Mouse (Mus musculus) liver, embryonic 13.5 days (tissue): ENCODE measurements at regions not wholly inside any gene's neighbourhood (a gene's known extent, or its start where the extent isn't known, plus 50 kb on each side); places are given as distances from the start of the nearest gene placed in this dataset.

Experiments
- ATAC-seq: fragments of 200-750 bp; cut with Nextera tagmentation; 2 replicates; pipeline ENCODE4 v1.8.0; 2017; ENCODE audit warnings: low read depth, mild to moderate bottlenecking, moderate number of reproducible peaks, moderate library complexity
- DNase-seq: peaks from one replicate; pipeline ENCODE4 v3.0.0; 2022
- H3K27ac ChIP-seq: fragments of 300-500 bp; sonication (generic); 2 replicates; pipeline ENCODE4 v1.5.1; 2015; ENCODE audit warnings: moderate library complexity, mild to moderate bottlenecking, inconsistent platforms
- H3K27me3 ChIP-seq: fragments of 300-500 bp; sonication (generic); 2 replicates; pipeline ENCODE4 v1.6.1; 2015; ENCODE audit warnings: mild to moderate bottlenecking, inconsistent platforms
- H3K36me3 ChIP-seq: fragments of 300-500 bp; sonication (generic); 2 replicates; pipeline ENCODE4 v1.6.1; 2015; ENCODE audit warnings: mild to moderate bottlenecking, inconsistent platforms
- H3K4me1 ChIP-seq: fragments of 300-500 bp; sonication (generic); replicated peaks from 2 replicates; pipeline ENCODE4 v1.6.1; 2015; ENCODE audit warnings: inconsistent platforms
- H3K4me2 ChIP-seq: fragments of 300-500 bp; sonication (generic); 2 replicates; pipeline ENCODE4 v1.6.1; 2015; ENCODE audit warnings: inconsistent platforms, mild to moderate bottlenecking, moderate library complexity
- H3K4me3 ChIP-seq: fragments of 300-500 bp; sonication (generic); replicated peaks from 2 replicates; pipeline ENCODE4 v1.5.1; 2015; ENCODE audit warnings: mild to moderate bottlenecking, inconsistent platforms
- H3K9ac ChIP-seq: fragments of 300-500 bp; sonication (generic); 2 replicates; pipeline ENCODE4 v1.6.1; 2015; ENCODE audit warnings: mild to moderate bottlenecking, inconsistent platforms
- H3K9me3 ChIP-seq: fragments of 300-500 bp; sonication (generic); replicated peaks from 2 replicates; pipeline ENCODE4 v1.6.1; 2016; ENCODE audit warnings: inconsistent platforms
- WGBS: fragments of 180-500 bp; shearing (Covaris S2); methylation state at CpG from one replicate; pipeline ENCODE4 v1.1.7; 2015; ENCODE audit not compliant: insufficient replicate concordance; 5-methylcytosine and 5-hydroxymethylcytosine counted together

DNA sequence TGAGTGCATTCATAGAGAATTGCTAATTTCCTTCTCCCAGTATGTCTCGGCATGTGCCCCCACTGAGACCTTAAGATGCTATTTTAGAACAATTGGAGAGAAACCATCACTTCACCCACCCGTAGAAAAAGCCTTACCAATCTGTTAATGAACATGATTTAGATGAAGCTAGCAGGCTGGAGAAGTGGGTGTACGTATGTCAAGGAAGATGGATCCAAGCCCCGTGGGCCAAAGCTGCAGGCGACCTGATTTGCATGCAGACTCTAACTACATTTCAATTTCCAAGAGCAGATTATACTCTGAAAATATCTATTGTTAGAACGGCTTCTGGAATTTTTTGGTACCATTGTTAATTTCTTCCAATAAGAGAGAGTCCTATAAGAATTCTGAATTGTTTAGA lies 180.4 kb upstream of the Slco3a1 start:
- ATAC-seq (no peak), DNase-seq (no peak)
- WGBS = 61% methylated on average over 6 of the region's 6 CpGs
- Histone ChIP-seq H3K4me2 (no peak overlapping the region), H3K27me3 (no peaks in the 10 kb centered on the region), H3K9me3 (no peaks in the 10 kb centered on the region), H3K36me3 (no peaks in the 10 kb centered on the region), H3K9ac (no peak overlapping the region), H3K27ac (no peak overlapping the region), H3K4me3 (no peak overlapping the region), H3K4me1 (no peaks in the 10 kb centered on the region)

DNA sequence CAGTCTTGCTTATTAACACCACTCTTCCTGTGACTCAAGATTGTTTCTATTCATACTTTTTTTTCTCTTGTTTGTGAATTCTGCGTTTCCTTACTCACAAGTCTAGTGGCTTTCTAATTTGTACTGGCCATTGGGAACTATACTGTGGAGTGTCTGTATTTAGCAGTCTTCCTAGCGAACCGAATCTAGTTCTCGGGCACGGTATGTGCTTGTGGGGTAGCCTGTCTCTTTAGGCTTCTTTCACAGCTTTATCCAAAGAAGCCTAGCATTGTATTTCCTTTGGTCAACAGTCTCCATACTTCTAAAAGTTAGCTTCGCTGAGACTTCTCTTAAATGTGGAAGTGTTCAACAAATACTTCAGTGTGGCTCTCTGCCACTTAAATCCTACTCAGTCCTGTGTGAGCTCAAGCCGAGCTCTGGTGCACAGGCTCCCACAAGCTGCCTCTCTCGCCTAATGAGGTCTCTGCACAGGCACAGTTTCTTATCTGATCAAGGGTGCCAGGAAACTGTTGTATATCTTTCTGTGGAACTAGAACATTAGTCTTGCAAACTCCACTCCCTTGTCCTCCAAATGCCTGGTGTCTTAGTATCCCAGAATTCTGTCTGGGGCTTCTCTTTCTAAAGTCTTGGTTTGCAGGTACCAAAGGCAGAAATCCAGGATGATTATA lies 171.9 kb upstream of the Slco3a1 start:
- WGBS = 33% methylated on average over 8 of the region's 8 CpGs
- DNase-seq (no peak), ATAC-seq (no peak)
- H3K27ac ChIP-seq = no peak overlapping the region
- H3K4me1 ChIP-seq = no peaks in the 10 kb centered on the region
- no peak overlapping the region for H3K4me3 ChIP-seq
- no peaks in the 10 kb centered on the region for H3K9me3 ChIP-seq
- H3K9ac ChIP-seq = no peak overlapping the region
- H3K36me3 ChIP-seq = no peaks in the 10 kb centered on the region
- no peak overlapping the region for H3K4me2 ChIP-seq
- no peaks in the 10 kb centered on the region for H3K27me3 ChIP-seq

DNA sequence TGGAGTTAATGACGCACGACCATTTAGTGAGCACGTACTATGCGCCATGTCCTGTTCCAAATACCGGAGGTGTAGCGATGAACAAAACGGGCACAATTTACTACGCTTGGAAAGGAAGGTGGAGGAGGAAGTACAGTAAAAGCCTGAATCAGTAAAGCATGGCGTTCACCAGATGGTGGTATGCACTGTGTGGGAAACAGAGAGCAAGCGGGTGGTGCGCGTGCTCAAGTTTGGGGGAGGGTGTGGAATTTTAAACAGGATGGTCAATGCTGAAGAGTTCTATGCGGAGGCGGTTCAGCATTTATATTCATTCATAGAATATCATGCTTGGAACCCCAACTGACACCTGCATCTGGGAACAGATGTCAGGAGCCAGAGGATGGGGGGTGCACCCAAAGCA lies 164.7 kb upstream of the Slco3a1 start:
- no peak overlapping the region for H3K4me2 ChIP-seq
- no peaks in the 10 kb centered on the region for H3K9me3 ChIP-seq
- H3K4me1 ChIP-seq = no peaks in the 10 kb centered on the region
- ATAC-seq (no peak), DNase-seq (no peak)
- H3K27me3 ChIP-seq = no peaks in the 10 kb centered on the region
- no peak overlapping the region for H3K27ac ChIP-seq
- no peak overlapping the region for H3K9ac ChIP-seq
- H3K36me3 ChIP-seq = no peaks in the 10 kb centered on the region
- H3K4me3 ChIP-seq = no peak overlapping the region
- WGBS = 83% methylated on average over 14 of the region's 14 CpGs

DNA sequence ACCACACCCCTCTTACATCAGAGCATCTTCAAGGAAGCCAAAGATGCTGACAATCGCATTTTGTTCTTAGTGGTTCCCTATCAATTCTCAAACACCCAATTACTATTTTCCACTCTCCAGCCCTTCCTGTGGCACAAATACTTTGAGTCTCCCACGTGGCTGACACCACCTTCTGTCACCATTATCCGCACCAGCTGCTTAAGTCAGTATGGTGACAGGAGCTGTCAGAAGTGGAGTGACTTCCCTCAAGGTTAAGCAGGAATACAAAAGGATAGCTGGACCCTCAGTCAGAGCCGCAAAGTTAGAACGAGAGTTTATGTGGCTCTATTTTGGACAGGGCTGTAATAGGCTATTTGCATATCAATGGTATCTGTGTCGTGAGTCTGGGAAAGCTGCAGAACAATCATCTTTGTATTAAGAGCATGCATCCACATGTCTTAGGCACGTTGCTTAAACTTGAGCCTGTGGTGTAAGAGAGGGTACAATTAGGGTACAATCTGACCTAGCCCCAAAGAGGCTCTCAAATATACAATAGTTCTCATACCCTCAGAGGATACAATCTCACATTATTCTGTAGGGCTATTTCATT lies 155.5 kb upstream of the Slco3a1 start:
- Histone ChIP-seq H3K9ac (no peak overlapping the region), H3K9me3 (no peaks in the 10 kb centered on the region), H3K4me1 (no peaks in the 10 kb centered on the region), H3K27me3 (no peaks in the 10 kb centered on the region), H3K4me2 (no peak overlapping the region), H3K4me3 (no peak overlapping the region), H3K27ac (no peak overlapping the region), H3K36me3 (no peaks in the 10 kb centered on the region)
- ATAC-seq (no peak), DNase-seq (no peak)
- WGBS = 60% methylated on average over 7 of the region's 7 CpGs

DNA sequence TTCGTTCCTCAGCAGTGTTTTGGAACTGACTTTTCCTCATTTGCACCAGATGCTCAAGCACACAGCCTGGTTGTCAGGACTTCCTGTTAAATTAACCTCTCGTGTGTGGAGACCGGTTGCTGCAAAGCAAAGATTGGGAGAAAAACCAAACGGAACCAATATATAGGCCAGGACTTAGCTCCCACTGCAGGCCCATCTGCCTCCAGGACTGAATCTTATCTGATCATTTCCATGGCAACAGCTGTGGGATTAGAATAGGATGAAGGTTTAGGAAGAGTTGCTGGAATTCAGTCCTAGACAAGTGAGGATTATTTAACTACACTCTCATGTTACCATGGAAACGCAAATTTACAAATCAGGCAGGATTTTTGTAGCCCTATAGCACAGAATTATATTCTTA lies 154.4 kb upstream of the Slco3a1 start:
- Histone ChIP-seq H3K27me3 (no peaks in the 10 kb centered on the region), H3K9me3 (no peaks in the 10 kb centered on the region), H3K4me3 (no peak overlapping the region), H3K4me1 (no peaks in the 10 kb centered on the region), H3K36me3 (no peaks in the 10 kb centered on the region), H3K4me2 (no peak overlapping the region), H3K27ac (no peak overlapping the region), H3K9ac (no peak overlapping the region)
- ATAC-seq (no peak), DNase-seq (no peak)
- 43% methylated on average over 5 of the region's 5 CpGs for WGBS

DNA sequence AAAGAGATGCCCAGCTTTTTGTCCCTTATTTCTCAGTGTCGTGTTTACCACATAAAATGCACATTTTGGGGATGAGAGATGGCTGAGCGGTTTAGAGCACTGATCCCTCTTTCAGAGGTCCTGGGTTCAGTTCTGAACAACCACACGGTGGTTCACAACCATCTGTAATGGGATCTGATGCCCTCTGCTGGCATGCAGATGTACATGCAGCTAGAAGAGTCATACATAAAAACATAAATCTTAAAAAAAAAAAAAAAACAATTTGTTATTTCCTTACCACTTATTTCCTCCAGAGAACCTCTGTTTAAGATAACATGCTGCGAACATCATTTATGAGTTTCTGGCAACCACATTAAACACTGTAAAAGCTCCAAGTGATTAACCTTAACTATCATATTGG lies 149.0 kb upstream of the Slco3a1 start:
- ATAC-seq (no peak), DNase-seq (no peak)
- 50% methylated on average over 4 of the region's 4 CpGs for WGBS
- H3K9me3 ChIP-seq = no peaks in the 10 kb centered on the region
- H3K9ac ChIP-seq = no peak overlapping the region
- no peaks in the 10 kb centered on the region for H3K36me3 ChIP-seq
- H3K4me1 ChIP-seq = no peaks in the 10 kb centered on the region
- H3K27me3 ChIP-seq = no peaks in the 10 kb centered on the region
- no peak overlapping the region for H3K4me3 ChIP-seq
- no peak overlapping the region for H3K4me2 ChIP-seq
- H3K27ac ChIP-seq = no peak overlapping the region

DNA sequence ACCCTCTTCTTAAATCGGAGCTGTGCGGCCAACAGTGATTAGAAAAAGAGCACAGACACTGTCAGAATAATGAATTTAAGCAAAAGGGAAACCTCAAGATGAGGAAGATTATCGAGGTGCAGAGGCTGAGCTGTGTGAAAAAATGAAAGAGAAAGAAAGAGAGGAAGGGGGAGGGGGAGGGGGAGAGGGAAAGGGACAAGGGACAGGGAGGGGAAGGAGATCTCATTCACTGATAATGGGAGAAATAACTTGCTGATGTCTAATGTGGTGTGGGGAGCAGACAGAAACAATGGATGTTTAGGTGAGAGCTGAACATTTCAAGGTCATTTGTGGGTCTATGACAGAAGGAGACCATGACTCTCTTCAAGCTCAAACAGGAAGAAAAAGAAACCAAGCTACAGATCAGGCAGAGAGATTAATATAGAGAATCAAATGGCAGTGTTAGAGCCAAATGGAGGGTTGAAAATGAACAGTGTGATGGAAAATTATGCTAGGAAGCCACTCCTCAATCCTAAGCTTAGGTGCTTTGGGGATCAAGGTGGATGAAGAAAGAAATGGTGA lies 143.3 kb upstream of the Slco3a1 start:
- Histone ChIP-seq H3K4me3 (no peak overlapping the region), H3K36me3 (no peaks in the 10 kb centered on the region), H3K4me1 (no peaks in the 10 kb centered on the region), H3K27me3 (no peaks in the 10 kb centered on the region), H3K9me3 (no peaks in the 10 kb centered on the region), H3K27ac (no peak overlapping the region), H3K9ac (no peak overlapping the region), H3K4me2 (no peak overlapping the region)
- WGBS = 41% methylated on average over 3 of the region's 3 CpGs
- ATAC-seq (no peak), DNase-seq (no peak)

DNA sequence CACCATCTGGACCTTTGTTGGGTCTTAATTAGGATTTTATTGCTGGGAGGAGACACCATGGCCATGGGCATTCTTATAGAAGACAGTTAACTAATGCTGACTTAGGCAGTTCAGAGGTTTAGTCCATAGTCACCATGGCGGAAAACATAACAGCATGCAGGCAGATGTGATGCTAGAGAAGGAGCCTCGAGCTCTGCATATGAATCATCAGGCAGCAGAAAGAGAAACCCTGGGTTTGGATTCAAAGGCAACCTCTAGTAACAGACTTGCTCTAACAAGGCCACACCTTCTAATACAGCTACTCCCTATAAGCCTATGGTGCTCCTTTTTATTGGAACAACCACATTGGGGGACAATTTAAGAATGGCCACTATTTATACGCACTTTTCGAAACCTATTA lies 141.7 kb upstream of the Slco3a1 start:
- Histone ChIP-seq H3K9me3 (no peaks in the 10 kb centered on the region), H3K4me2 (no peak overlapping the region), H3K9ac (no peak overlapping the region), H3K27ac (no peak overlapping the region), H3K36me3 (no peaks in the 10 kb centered on the region), H3K27me3 (no peaks in the 10 kb centered on the region), H3K4me3 (no peak overlapping the region), H3K4me1 (no peaks in the 10 kb centered on the region)
- 67% methylated on average over 4 of the region's 4 CpGs for WGBS
- ATAC-seq (no peak), DNase-seq (no peak)

DNA sequence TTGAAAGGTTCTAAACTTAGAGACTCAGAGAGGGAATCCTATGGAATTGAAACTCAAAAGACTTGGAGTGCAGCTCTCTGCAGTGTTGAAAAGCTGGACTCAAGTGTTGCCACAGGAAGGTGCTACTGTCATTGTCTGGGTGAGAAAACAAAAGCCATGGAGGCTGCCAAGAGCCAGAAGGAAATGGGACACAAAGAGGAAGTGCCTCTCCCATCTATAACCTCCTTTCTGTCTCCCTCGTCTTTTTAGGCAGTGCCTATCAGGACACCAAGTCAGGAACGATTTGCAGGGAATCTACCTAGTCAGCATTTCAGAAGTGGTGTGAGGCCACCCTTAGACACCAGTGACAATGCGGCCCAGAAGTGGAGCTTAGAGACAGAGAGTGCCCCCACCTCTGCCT lies 138.5 kb upstream of the Slco3a1 start:
- Histone ChIP-seq H3K36me3 (no peaks in the 10 kb centered on the region), H3K9ac (no peak overlapping the region), H3K27me3 (no peaks in the 10 kb centered on the region), H3K9me3 (no peaks in the 10 kb centered on the region), H3K4me2 (no peak overlapping the region), H3K4me3 (no peak overlapping the region), H3K27ac (no peak overlapping the region), H3K4me1 (no peaks in the 10 kb centered on the region)
- DNase-seq = no peak
- 16% methylated on average over 3 of the region's 3 CpGs for WGBS
- no peak for ATAC-seq

DNA sequence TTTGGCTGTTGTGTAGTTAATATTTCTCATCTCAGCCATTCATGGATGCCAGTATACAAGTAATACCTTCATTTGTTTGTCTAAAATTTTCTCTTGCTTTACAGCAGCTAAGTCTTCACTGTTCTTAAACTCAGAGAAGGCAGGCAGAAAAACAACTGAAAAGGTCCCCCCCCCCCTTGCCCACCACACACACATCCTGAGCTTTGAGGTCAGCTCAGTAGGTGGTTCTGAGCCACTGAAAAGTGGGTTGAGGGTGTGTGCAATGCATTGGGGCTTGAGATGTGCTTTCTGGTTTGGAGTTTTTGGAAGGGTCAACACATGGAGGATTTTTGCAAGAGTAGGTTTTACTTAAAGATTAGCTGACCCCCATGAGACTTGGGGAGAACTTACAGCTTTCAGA lies 136.1 kb upstream of the Slco3a1 start:
- H3K4me1 ChIP-seq = no peaks in the 10 kb centered on the region
- no peak overlapping the region for H3K4me3 ChIP-seq
- H3K9me3 ChIP-seq = no peaks in the 10 kb centered on the region
- DNase-seq = no peak
- no peaks in the 10 kb centered on the region for H3K27me3 ChIP-seq
- no peaks in the 10 kb centered on the region for H3K36me3 ChIP-seq
- H3K27ac ChIP-seq = no peak overlapping the region
- ATAC-seq = no peak
- no peak overlapping the region for H3K4me2 ChIP-seq
- no peak overlapping the region for H3K9ac ChIP-seq

DNA sequence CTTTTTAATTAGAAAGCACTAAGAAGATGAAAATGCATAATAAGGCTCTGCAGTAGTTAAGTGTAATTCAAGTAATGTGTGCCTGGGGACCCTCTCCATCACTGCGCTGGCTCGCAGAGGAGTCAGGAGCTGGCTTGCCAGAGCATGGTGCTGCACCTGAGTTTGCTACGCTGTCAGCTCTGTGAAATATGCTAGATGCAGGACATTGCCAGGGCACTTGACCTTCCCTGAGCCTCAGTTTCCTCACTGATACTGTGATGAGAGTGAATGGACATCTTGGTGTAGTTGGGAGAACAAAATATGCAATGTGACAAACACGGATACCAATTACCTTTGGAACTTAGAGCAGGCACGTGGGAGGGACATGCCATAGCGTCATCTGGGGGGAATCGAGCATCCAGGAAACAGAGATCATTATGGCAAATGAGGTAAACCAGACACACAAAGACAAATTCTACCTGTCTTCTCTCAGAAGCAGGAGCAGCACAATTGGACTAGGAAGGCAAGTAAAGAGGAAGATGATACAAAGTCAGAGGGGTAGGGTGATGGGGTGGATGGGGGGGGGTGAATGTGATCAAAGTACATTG lies 133.6 kb upstream of the Slco3a1 start:
- H3K4me3 ChIP-seq = no peak overlapping the region
- H3K27ac ChIP-seq = no peak overlapping the region
- DNase-seq = no peak
- no peak for ATAC-seq
- no peak overlapping the region for H3K9ac ChIP-seq
- H3K36me3 ChIP-seq = no peaks in the 10 kb centered on the region
- WGBS = 76% methylated on average over 7 of the region's 7 CpGs
- H3K27me3 ChIP-seq = no peaks in the 10 kb centered on the region
- H3K4me2 ChIP-seq = no peak overlapping the region
- H3K4me1 ChIP-seq = no peaks in the 10 kb centered on the region
- no peaks in the 10 kb centered on the region for H3K9me3 ChIP-seq
